5 mouse cellular contexts compared by ENCODE assay signal in the genomic region with DNA sequence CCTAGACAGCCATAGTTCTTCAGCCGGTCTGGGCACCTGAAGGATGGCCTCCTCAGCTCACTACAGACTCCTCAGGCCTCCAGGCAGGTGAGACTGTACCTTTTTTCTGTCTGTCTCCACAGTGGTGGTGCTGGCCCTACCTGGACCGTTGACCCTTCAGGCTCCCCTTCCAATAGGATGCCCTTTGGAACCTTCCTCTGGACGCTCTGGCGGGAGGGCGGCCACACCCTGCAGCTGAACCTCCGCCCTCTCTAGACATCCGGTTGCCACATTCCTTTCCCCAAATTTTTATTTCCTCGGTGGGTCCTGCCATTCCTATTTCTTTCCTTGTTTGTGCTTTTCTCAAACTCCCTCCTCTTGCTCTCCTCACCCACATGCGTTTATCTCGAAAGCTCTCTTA. TPM values are rescaled to one million over a fixed set of nuclear protein-coding genes. Genes with fewer than 3 reads are reported as not detected.
"Had no signal": no experiment of that assay in that cellular context is flagged by ENCODE, and none has a peak within 500 bp of the region (broad histone marks: within the 10 kb centered on the region; RNA-seq: fewer than 3 reads in every experiment).

No protein-coding gene starts in this region.

RNA-seq across cellular contexts. Expression of gene Plac9b, which starts 0.6 kb away (rescaled TPM):
- total RNA-seq: common myeloid progenitor, adult 5-6 weeks; granulocyte monocyte progenitor cell, adult 5-6 weeks had no signal
- polyA plus RNA-seq: embryonic facial prominence, embryonic 10.5 days; erythroblast, embryonic 14.5 days; forebrain, embryonic 10.5 days had no signal
